Mouse (Mus musculus) forebrain, postnatal 0 days (tissue): ENCODE measurements around the gene Olfr823. TPM values are rescaled to one million over a fixed set of nuclear protein-coding genes. Genes with fewer than 3 reads are reported as not detected.
A peak's percentile ranks its signal among the peaks of the same experiment; 100 is the strongest.
"Not testable (repeated sequence)": the region's sequence is repeated elsewhere in the genome, so short reads cannot be mapped to it uniquely, and the experiment has no call there.

ENCODE experiments used
- ATAC-seq: fragments of 200-750 bp; cut with Nextera tagmentation; 2 replicates; pipeline ENCODE4 v1.8.0; 2017; ENCODE audit warnings: mild to moderate bottlenecking, moderate library complexity
- DNase-seq: peaks from one replicate; pipeline ENCODE4 v3.0.0-alpha.2; 2015
- H3K27ac ChIP-seq: fragments of 300-500 bp; sonication (generic); 2 replicates; pipeline ENCODE4 v1.5.1; 2014; ENCODE audit warnings: low read depth, mild to moderate bottlenecking, antibody characterized with exemption, low read length, moderate library complexity, mixed read lengths
- H3K27me3 ChIP-seq: fragments of 300-500 bp; sonication (generic); 2 replicates; pipeline ENCODE4 v1.6.1; 2014; ENCODE audit warnings: mild to moderate bottlenecking, low read length, mixed read lengths; ENCODE audit not compliant: insufficient read depth
- H3K36me3 ChIP-seq: fragments of 300-500 bp; sonication (generic); 2 replicates; pipeline ENCODE4 v1.6.1; 2014; ENCODE audit warnings: mild to moderate bottlenecking, moderate library complexity; ENCODE audit not compliant: insufficient read depth
- H3K4me1 ChIP-seq: fragments of 300-500 bp; sonication (generic); 2 replicates; pipeline ENCODE4 v1.6.1; 2014; ENCODE audit warnings: antibody characterized with exemption; ENCODE audit not compliant: insufficient read depth
- H3K4me2 ChIP-seq: fragments of 300-500 bp; sonication (generic); 2 replicates; pipeline ENCODE4 v1.6.1; 2014; ENCODE audit warnings: low read depth, mild to moderate bottlenecking, moderate library complexity
- H3K4me3 ChIP-seq: fragments of 300-500 bp; sonication (generic); 2 replicates; pipeline ENCODE4 v1.5.1; 2014; ENCODE audit warnings: low read depth, low read length, mixed read lengths
- H3K9ac ChIP-seq: fragments of 300-500 bp; sonication (generic); 2 replicates; pipeline ENCODE4 v1.6.1; 2014; ENCODE audit warnings: mild to moderate bottlenecking
- H3K9me3 ChIP-seq: fragments of 300-500 bp; sonication (generic); 2 replicates; pipeline ENCODE4 v1.6.1; 2016; ENCODE audit warnings: low read length
- CTCF ChIP-seq: sonication (generic); IDR thresholded peaks from 2 replicates; pipeline ENCODE4 v1.5.1; 2016; ENCODE audit warnings: antibody characterized with exemption, control low read depth, low read depth
- WGBS: fragments of 180-500 bp; shearing (Covaris S2); extraction: QIAGEN DNeasy Blood & Tissue Kit; methylation state at CpG from one replicate; pipeline ENCODE4 v1.1.7; 2014; 5-methylcytosine and 5-hydroxymethylcytosine counted together
- polyA plus RNA-seq: library from polyadenylated mRNA; unstranded; fragments of >200 nt; fragmentation: Nextera tagmentation; extraction: Ambion mirVana; gene quantifications from 2 replicates; pipeline ENCODE4 v1.2.1, GENCODE M21; 2015
- total RNA-seq: library from RNA; depleted of rRNA; stranded (reverse); fragments of >200 nt; gene quantifications from 2 replicates; pipeline ENCODE4 v1.2.3, GENCODE M21; 2014; rRNA removed

The Olfr823 gene
- total RNA-seq (not detected in 2 replicates), polyA plus RNA-seq (not detected in 2 replicates)

- H3K9me3 ChIP-seq, H3K36me3 ChIP-seq, ATAC-seq, H3K4me3 ChIP-seq, H3K9ac ChIP-seq, H3K27ac ChIP-seq, H3K27me3 ChIP-seq, DNase-seq, H3K4me2 ChIP-seq, H3K4me1 ChIP-seq: not testable (repeated sequence)
- WGBS = 80% methylated on average over 1 of the region's 1 CpGs
Observed at GRCm38 (mm10) chr10:130115283-130115682, at the start of gene Olfr823. Gene Olfr823, minus strand, starts transcription at chr10:130115383.

- TF ChIP-seq CTCF = no peak
- Histone ChIP-seq H3K36me3 (no peaks in the 10 kb centered on the region), H3K27ac (no peak overlapping the region), H3K4me3 (no peak overlapping the region), H3K4me2 (no peak overlapping the region), H3K9me3 (no peaks in the 10 kb centered on the region), H3K9ac (no peak overlapping the region), H3K27me3 (no peaks in the 10 kb centered on the region), H3K4me1 (no peaks in the 10 kb centered on the region)
- DNase-seq = no peak
- 87% methylated on average over 5 of the region's 5 CpGs for WGBS
- no peak for ATAC-seq
Observed at GRCm38 (mm10) chr10:130144121-130144520, 28.9 kb upstream of the Olfr823 start.

GRCm38 (mm10) chr10:130142481-130142880, 27.3 kb upstream of the Olfr823 start:
- DNase-seq, H3K4me1 ChIP-seq, H3K9ac ChIP-seq, ATAC-seq, H3K9me3 ChIP-seq, H3K27me3 ChIP-seq, H3K4me3 ChIP-seq, H3K36me3 ChIP-seq, H3K4me2 ChIP-seq, H3K27ac ChIP-seq: not testable (repeated sequence)
- WGBS = 89% methylated on average over 5 of the region's 5 CpGs

- no peak for TF ChIP-seq CTCF
- no peaks in the 10 kb centered on the region for H3K4me1 ChIP-seq
- no peak overlapping the region for H3K4me2 ChIP-seq
- no peak overlapping the region for H3K4me3 ChIP-seq
- no peaks in the 10 kb centered on the region for H3K9me3 ChIP-seq
- H3K36me3 ChIP-seq = no peaks in the 10 kb centered on the region
- H3K27ac ChIP-seq = no peak overlapping the region
- DNase-seq (no peak), ATAC-seq (no peak)
- no peaks in the 10 kb centered on the region for H3K27me3 ChIP-seq
- H3K9ac ChIP-seq = no peak overlapping the region
Observed at GRCm38 (mm10) chr10:130134811-130135210, 19.6 kb upstream of the Olfr823 start.

GRCm38 (mm10) chr10:130129900-130130299, 14.7 kb upstream of the Olfr823 start, which contains the start of gene Olfr824:
Gene Olfr824, minus strand, starts transcription at chr10:130130000.
- H3K4me2 ChIP-seq, H3K9me3 ChIP-seq, H3K4me3 ChIP-seq, DNase-seq, ATAC-seq, H3K27me3 ChIP-seq, H3K4me1 ChIP-seq, H3K27ac ChIP-seq, H3K36me3 ChIP-seq, H3K9ac ChIP-seq: not testable (repeated sequence)

GRCm38 (mm10) chr10:130116045-130116444, 862 bp upstream of the Olfr823 start:
- H3K4me3 ChIP-seq, H3K4me1 ChIP-seq, H3K36me3 ChIP-seq, H3K9me3 ChIP-seq, H3K27ac ChIP-seq, H3K9ac ChIP-seq, H3K27me3 ChIP-seq, H3K4me2 ChIP-seq, ATAC-seq, DNase-seq: not testable (repeated sequence)
- WGBS = 60% methylated on average over 3 of the region's 3 CpGs

- Histone ChIP-seq H3K4me1 (no peaks in the 10 kb centered on the region), H3K36me3 (no peaks in the 10 kb centered on the region), H3K27ac (no peak overlapping the region), H3K9ac (no peak overlapping the region), H3K4me3 (no peak overlapping the region), H3K27me3 (no peaks in the 10 kb centered on the region), H3K9me3 (no peaks in the 10 kb centered on the region), H3K4me2 (no peak overlapping the region)
- peak; percentile 58 for TF ChIP-seq CTCF
- DNase-seq (peak; percentile 40), ATAC-seq (no peak)
Observed at GRCm38 (mm10) chr10:130096104-130096503, 19.1 kb downstream of the Olfr823 start.
